Comparison of ENCODE assay signal across 9 mouse cellular contexts in genomic region chr11:103402198-103402597, GRCm38 (mm10). TPM values are rescaled to one million over a fixed set of nuclear protein-coding genes. Genes with fewer than 3 reads are reported as not detected.
DNase-seq lines count a peak whose midpoint lies in the region; ATAC-seq and TF ChIP-seq lines count a peak whose summit lies in the region.
"Had no signal": no experiment of that assay in that cellular context is flagged by ENCODE, and none has a peak within 500 bp of the region (broad histone marks: within the 10 kb centered on the region; RNA-seq: fewer than 3 reads in every experiment).

No protein-coding gene starts in this region.

- peaks cover 4% of the 10 kb centered on the region; the same call in 1 of the 2 replicates for H3K4me1 ChIP-seq in hindbrain, embryonic 10.5 days (replicated peaks)
- H3K4me1 ChIP-seq in hindbrain, embryonic 12.5 days, result no peaks in the 10 kb centered on the region
- no peaks in the 10 kb centered on the region for H3K4me1 ChIP-seq in embryonic facial prominence, embryonic 11.5 days (ENCODE audit: control insufficient read depth, insufficient read depth, low read length)
- H3K4me1 ChIP-seq in liver, postnatal 0 days (ENCODE audit: insufficient read depth), result peaks cover 5% of the 10 kb centered on the region; the same call in 1 of the 2 replicates
- H3K4me1 ChIP-seq in forebrain, embryonic 11.5 days (replicated peaks; ENCODE audit: control insufficient read depth, insufficient read depth, low read length), result no peaks in the 10 kb centered on the region

- H3K9ac ChIP-seq in hindbrain, embryonic 12.5 days, result no peak overlapping the region
- H3K9ac ChIP-seq in embryonic facial prominence, embryonic 11.5 days (replicated peaks; ENCODE audit: low read length), result no peak overlapping the region
- H3K9ac ChIP-seq in liver, postnatal 0 days (replicated peaks), result no peak overlapping the region
- H3K9ac ChIP-seq in forebrain, embryonic 11.5 days (ENCODE audit: low read length), result no peak overlapping the region
- H3K9ac ChIP-seq: limb, embryonic 15.5 days had no signal

- H3K9me3 ChIP-seq in hindbrain, embryonic 10.5 days, result no peaks in the 10 kb centered on the region
- H3K9me3 ChIP-seq in hindbrain, embryonic 12.5 days (replicated peaks), result no peaks in the 10 kb centered on the region
- no peaks in the 10 kb centered on the region for H3K9me3 ChIP-seq in embryonic facial prominence, embryonic 11.5 days (replicated peaks; ENCODE audit: control insufficient read depth, low read length)
- no peaks in the 10 kb centered on the region for H3K9me3 ChIP-seq in liver, postnatal 0 days (ENCODE audit: low read length)
- no peaks in the 10 kb centered on the region for H3K9me3 ChIP-seq in forebrain, embryonic 11.5 days (ENCODE audit: control insufficient read depth, low read length)
- H3K9me3 ChIP-seq: limb, embryonic 15.5 days had no signal

- WGBS in hindbrain, embryonic 10.5 days, result 67% methylated on average over 2 of the region's 2 CpGs
- 63% methylated on average over 2 of the region's 2 CpGs for WGBS in hindbrain, embryonic 12.5 days
- 58% methylated on average over 2 of the region's 2 CpGs for WGBS in embryonic facial prominence, embryonic 11.5 days
- WGBS in liver, postnatal 0 days (ENCODE audit: insufficient replicate concordance), result 78% methylated on average over 2 of the region's 2 CpGs
- WGBS in forebrain, embryonic 11.5 days, result 44% methylated on average over 2 of the region's 2 CpGs

- H3K27me3 ChIP-seq in hindbrain, embryonic 10.5 days (ENCODE audit: insufficient read depth, poor library complexity, severe bottlenecking), result no peaks in the 10 kb centered on the region
- H3K27me3 ChIP-seq in hindbrain, embryonic 12.5 days, result no peaks in the 10 kb centered on the region
- H3K27me3 ChIP-seq in C2C12 (ENCODE audit: control insufficient read depth, insufficient read depth, insufficient read length), result no peaks in the 10 kb centered on the region
- no peaks in the 10 kb centered on the region for H3K27me3 ChIP-seq in embryonic facial prominence, embryonic 11.5 days (ENCODE audit: control insufficient read depth, insufficient read depth, low read length)
- H3K27me3 ChIP-seq in liver, postnatal 0 days (ENCODE audit: insufficient read depth, low read length), result no peaks in the 10 kb centered on the region
- no peaks in the 10 kb centered on the region for H3K27me3 ChIP-seq in forebrain, embryonic 11.5 days (ENCODE audit: control insufficient read depth, insufficient read depth, low read length)
- H3K27me3 ChIP-seq: limb, embryonic 15.5 days had no signal

- peaks cover 62% of the 10 kb centered on the region for H3K36me3 ChIP-seq in hindbrain, embryonic 10.5 days
- peaks cover 21% of the 10 kb centered on the region for H3K36me3 ChIP-seq in hindbrain, embryonic 12.5 days
- H3K36me3 ChIP-seq in C2C12 (ENCODE audit: control insufficient read depth, insufficient read depth), result peaks cover 30% of the 10 kb centered on the region
- H3K36me3 ChIP-seq in embryonic facial prominence, embryonic 11.5 days (replicated peaks; ENCODE audit: control insufficient read depth, insufficient read depth, low read depth, low read length), result no peaks in the 10 kb centered on the region
- H3K36me3 ChIP-seq in liver, postnatal 0 days (replicated peaks; ENCODE audit: insufficient read depth, low read length), result peaks cover 5% of the 10 kb centered on the region
- H3K36me3 ChIP-seq in forebrain, embryonic 11.5 days (ENCODE audit: control insufficient read depth, insufficient read depth, low read length), result no peaks in the 10 kb centered on the region; the same call in 1 of the 2 replicates

- H3K79me3 ChIP-seq in C2C12 (ENCODE audit: low read depth), result no peaks in the 10 kb centered on the region

- H3K4me2 ChIP-seq in hindbrain, embryonic 12.5 days (replicated peaks), result no peak overlapping the region
- H3K4me2 ChIP-seq in embryonic facial prominence, embryonic 11.5 days (ENCODE audit: low read depth, low read length), result no peak overlapping the region
- H3K4me2 ChIP-seq in liver, postnatal 0 days (ENCODE audit: low read depth, low read length), result no peak overlapping the region
- H3K4me2 ChIP-seq in forebrain, embryonic 11.5 days (ENCODE audit: low read depth, low read length, severe bottlenecking), result no peak overlapping the region
- H3K4me2 ChIP-seq: limb, embryonic 15.5 days had no signal

- H3K4me3 ChIP-seq in hindbrain, embryonic 10.5 days, result no peak overlapping the region
- H3K4me3 ChIP-seq in hindbrain, embryonic 12.5 days, result no peak overlapping the region
- no peak overlapping the region for H3K4me3 ChIP-seq in C2C12 (ENCODE audit: insufficient read depth, poor library complexity, severe bottlenecking)
- no peak overlapping the region for H3K4me3 ChIP-seq in embryonic facial prominence, embryonic 11.5 days (ENCODE audit: low read depth, low read length)
- H3K4me3 ChIP-seq in liver, postnatal 0 days (ENCODE audit: low read depth, low read length), result no peak overlapping the region
- H3K4me3 ChIP-seq in forebrain, embryonic 11.5 days (ENCODE audit: low read depth, low read length), result no peak overlapping the region
- H3K4me3 ChIP-seq: limb, embryonic 15.5 days had no signal

- H3ac ChIP-seq in C2C12 (ENCODE audit: control insufficient read depth, insufficient read length, low read depth), result no peak overlapping the region

- no peak for ATAC-seq in hindbrain, embryonic 12.5 days (ENCODE audit: low FRiP score)
- ATAC-seq in activated CD4-positive, CD25-positive, alpha-beta regulatory T cell, adult 4 months, result peak; percentile 76
- ATAC-seq in embryonic facial prominence, embryonic 11.5 days (replicated peaks; ENCODE audit: insufficient number of reproducible peaks, low FRiP score, low TSS enrichment, low read depth), result no peak
- ATAC-seq in liver, postnatal 0 days, result 0 out of 2 replicates have a peak, but pooled peaks have one; percentile 33
- no peak for ATAC-seq in forebrain, embryonic 11.5 days (replicated peaks; ENCODE audit: low FRiP score)

- no peak for TF ChIP-seq EP300 in liver, postnatal 0 days (IDR thresholded peaks at IDR 0.05; ENCODE audit: low read depth)

- peak; percentile 10 for DNase-seq in hindbrain, embryonic 10.5 days (ENCODE audit: low spot score)
- DNase-seq in embryonic facial prominence, embryonic 11.5 days (ENCODE audit: low spot score), result peak; percentile 61
- DNase-seq in liver, postnatal 0 days, result peak; percentile 68
- DNase-seq in right cerebral cortex, postnatal 4 days, result peak; percentile 8
- DNase-seq in forebrain, embryonic 11.5 days (ENCODE audit: low spot score), result no peak

- no peak overlapping the region for H3K27ac ChIP-seq in hindbrain, embryonic 10.5 days
- no peak overlapping the region for H3K27ac ChIP-seq in hindbrain, embryonic 12.5 days
- no peak overlapping the region for H3K27ac ChIP-seq in embryonic facial prominence, embryonic 11.5 days (replicated peaks; ENCODE audit: low read depth, low read length)
- H3K27ac ChIP-seq in liver, postnatal 0 days (ENCODE audit: low read depth), result no peak overlapping the region
- H3K27ac ChIP-seq in forebrain, embryonic 11.5 days (ENCODE audit: low read depth, low read length), result no peak overlapping the region
- H3K27ac ChIP-seq: limb, embryonic 15.5 days had no signal

- peak; percentile 44 for TF ChIP-seq CTCF in C2C12 (IDR thresholded peaks at IDR 0.05; ENCODE audit: control insufficient read depth, insufficient read depth, insufficient read length)
- peak; percentile 79 for TF ChIP-seq CTCF in liver, postnatal 0 days (IDR thresholded peaks at IDR 0.05; ENCODE audit: low read depth)

- H3K79me2 ChIP-seq in C2C12 (ENCODE audit: control insufficient read depth, insufficient read depth), result peaks cover 4% of the 10 kb centered on the region

TF ChIP-seq in C2C12, 6 proteins besides CTCF, POLR2A, EP300 and RAD21:
- TF ChIP-seq USF1 (IDR thresholded peaks at IDR 0.05; ENCODE audit: low read depth) (no peak), MYOD1 (IDR thresholded peaks at IDR 0.05; ENCODE audit: control insufficient read depth, insufficient read length, low read depth) (no peak), CEBPB (IDR thresholded peaks at IDR 0.05; ENCODE audit: low read depth) (no peak), FOSL1 (IDR thresholded peaks at IDR 0.05; ENCODE audit: insufficient read depth, low read length, poor library complexity, severe bottlenecking) (no peak), MAX (IDR thresholded peaks at IDR 0.05) (no peak), MYOG (IDR thresholded peaks at IDR 0.05; ENCODE audit: control insufficient read depth, extremely low read depth, insufficient read length) (no peak)

RNA-seq across cellular contexts. Expression of gene Plekhm1, which starts 10.3 kb away (rescaled TPM):
- polyA plus RNA-seq in hindbrain, embryonic 10.5 days (2016; fragmentation: Nextera tagmentation; extraction: Ambion mirVana), result 9.4 and 11.6 TPM in 2 replicates
- polyA plus RNA-seq in hindbrain, embryonic 12.5 days (2016; fragmentation: Nextera tagmentation; extraction: Ambion mirVana), result 11.5 and 12.1 TPM in 2 replicates
- 7.1 TPM for polyA plus RNA-seq in C2C12 (2012; fragmentation: generic; extraction: Trizol)
- 1 to 10 TPM; 7.0 to 9.3 TPM for polyA plus RNA-seq in activated CD4-positive, CD25-positive, alpha-beta regulatory T cell, adult 4 months (2017; shearing (Covaris generic))
- polyA plus RNA-seq in embryonic facial prominence, embryonic 11.5 days (2014; fragmentation: Nextera tagmentation; extraction: Ambion mirVana), result 5.2 and 5.9 TPM in 2 replicates
- polyA plus RNA-seq in liver, postnatal 0 days (2015; fragmentation: Nextera tagmentation; extraction: Ambion mirVana), result 2.1 and 2.3 TPM in 2 replicates
- polyA plus RNA-seq in forebrain, embryonic 11.5 days (2014; fragmentation: Nextera tagmentation; extraction: Ambion mirVana), result 10.1 and 11.3 TPM in 2 replicates

RNA-seq across cellular contexts. Expression of gene Arhgap27, which starts 38.7 kb away (rescaled TPM):
- 4.8 and 5.1 TPM in 2 replicates for polyA plus RNA-seq in hindbrain, embryonic 10.5 days (2016; fragmentation: Nextera tagmentation; extraction: Ambion mirVana)
- 5.2 and 5.9 TPM in 2 replicates for polyA plus RNA-seq in hindbrain, embryonic 12.5 days (2016; fragmentation: Nextera tagmentation; extraction: Ambion mirVana)
- polyA plus RNA-seq in C2C12 (2012; fragmentation: generic; extraction: Trizol), result 0.19 TPM
- 10 to 100 TPM; 25.5 to 33.2 TPM for polyA plus RNA-seq in activated CD4-positive, CD25-positive, alpha-beta regulatory T cell, adult 4 months (2017; shearing (Covaris generic))
- polyA plus RNA-seq in embryonic facial prominence, embryonic 11.5 days (2014; fragmentation: Nextera tagmentation; extraction: Ambion mirVana), result 2.9 and 3.7 TPM in 2 replicates
- 3.2 and 3.3 TPM in 2 replicates for polyA plus RNA-seq in liver, postnatal 0 days (2015; fragmentation: Nextera tagmentation; extraction: Ambion mirVana)
- 3.2 TPM in 2 replicates for polyA plus RNA-seq in forebrain, embryonic 11.5 days (2014; fragmentation: Nextera tagmentation; extraction: Ambion mirVana)

Comparison
In these comparisons a context has a peak if more than half of its experiments do, and no peak if none do; other contexts are left out.
1. ATAC-seq: peak in activated CD4-positive, CD25-positive, alpha-beta regulatory T cell, adult 4 months (single experiment) and liver, postnatal 0 days (single experiment); none in hindbrain, embryonic 12.5 days (single experiment), embryonic facial prominence, embryonic 11.5 days (single experiment) and forebrain, embryonic 11.5 days (single experiment).